Mouse (Mus musculus) layer of hippocampus, adult 9-10 months (tissue): ENCODE results near the gene Gm14139.
A peak's percentile ranks its signal among the peaks of the same experiment; 100 is the strongest.
"Not testable (repeated sequence)": the region's sequence is repeated elsewhere in the genome, so short reads cannot be mapped to it uniquely, and the experiment has no call there.

Experiments used
- DNase-seq: peaks from one replicate; pipeline ENCODE4 v3.0.0; 2022; ENCODE audit warnings: low spot score

Gm14139 gene

DNA sequence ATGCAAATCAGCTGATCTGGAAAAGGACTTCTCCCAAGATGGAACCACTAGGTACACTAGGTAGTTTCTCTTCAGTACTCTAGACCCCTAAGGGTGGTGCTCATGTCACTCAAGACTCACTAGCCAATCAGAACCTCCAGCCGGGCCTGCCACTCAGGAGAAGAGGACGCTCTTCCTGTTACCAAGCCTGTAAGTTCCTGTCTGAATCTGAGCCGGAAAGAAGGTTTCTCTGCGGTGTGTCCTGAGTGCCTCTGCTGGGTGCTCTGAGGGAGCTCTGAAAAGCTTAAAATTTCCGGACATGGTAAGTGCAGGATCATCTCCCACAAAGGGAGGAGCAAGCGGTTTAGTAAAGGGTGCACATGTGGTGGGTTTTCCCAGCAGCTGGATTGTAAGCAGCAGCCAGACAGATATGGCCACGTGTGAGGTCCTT lies at the start of gene Gm14139:
TSS of gene Gm14139 (plus strand) at position 186 of the 430 bp plus-strand sequence.
- DNase-seq: not testable (repeated sequence)

DNA sequence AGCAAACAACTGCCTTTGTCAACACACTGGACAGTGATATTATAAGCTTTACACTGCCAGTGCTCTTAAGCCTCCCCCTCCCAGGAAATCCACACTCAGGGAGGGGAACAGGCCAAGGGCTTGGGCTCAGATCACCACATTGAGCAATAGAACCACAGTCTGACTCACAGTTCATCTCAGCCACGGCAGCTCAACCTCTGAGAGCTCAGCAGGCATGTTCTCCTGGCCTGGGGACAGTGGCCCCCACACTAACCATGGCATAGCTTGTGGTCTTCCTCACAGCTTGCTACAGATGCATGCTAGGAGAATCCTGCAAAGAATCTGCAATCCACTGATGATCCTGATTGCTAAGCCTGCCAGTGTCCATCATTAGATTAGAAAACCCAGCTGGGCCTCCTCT lies 49.6 kb upstream of the Gm14139 start:
- DNase-seq: not testable (repeated sequence)

DNA sequence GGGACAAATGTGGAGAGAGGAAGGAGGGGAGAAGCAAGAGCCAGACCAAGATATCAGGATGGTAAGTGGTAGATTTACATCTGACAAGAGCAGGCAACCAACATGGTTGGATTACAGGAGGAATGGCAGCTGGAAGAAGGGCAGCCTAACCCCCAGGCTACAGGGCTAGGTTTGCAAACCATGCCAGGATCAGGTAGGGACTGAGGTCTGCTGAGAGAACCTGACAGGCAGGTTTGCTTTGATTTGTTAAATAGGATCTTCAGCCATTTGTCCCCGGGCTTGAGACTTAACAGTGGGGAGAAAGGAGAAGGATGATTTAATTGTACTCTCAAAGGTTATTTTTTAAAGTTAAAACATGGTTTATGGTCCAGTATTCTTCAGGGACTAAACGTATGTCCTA lies 48.8 kb upstream of the Gm14139 start:
- DNase-seq: no peak

DNA sequence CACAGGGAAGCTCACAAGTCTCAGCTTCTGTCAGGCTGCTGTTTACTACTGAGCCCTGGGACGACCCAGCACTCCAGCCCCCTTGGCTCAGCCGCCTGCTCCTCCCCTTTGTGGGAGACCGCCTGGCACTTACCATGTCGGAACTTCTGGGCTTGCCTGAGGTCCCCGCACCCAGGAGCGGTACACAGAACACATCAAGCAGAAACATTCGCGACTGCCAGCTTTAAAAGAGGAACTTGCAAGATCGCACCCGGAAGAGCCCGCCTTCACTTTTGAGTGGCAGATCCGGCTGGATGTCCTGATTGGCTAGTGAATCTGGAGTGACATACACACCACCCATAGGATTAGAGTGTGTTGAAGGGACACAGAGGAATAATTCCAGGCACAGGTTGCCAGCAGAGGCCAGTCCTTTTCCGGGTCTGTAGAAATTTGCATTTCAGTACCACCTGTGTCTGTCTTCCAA lies 45.1 kb upstream of the Gm14139 start, which contains the start of gene Zfp120:
TSS of gene Zfp120 (minus strand) at position 274 of the 463 bp plus-strand sequence.
- peak; percentile 90 for DNase-seq

DNA sequence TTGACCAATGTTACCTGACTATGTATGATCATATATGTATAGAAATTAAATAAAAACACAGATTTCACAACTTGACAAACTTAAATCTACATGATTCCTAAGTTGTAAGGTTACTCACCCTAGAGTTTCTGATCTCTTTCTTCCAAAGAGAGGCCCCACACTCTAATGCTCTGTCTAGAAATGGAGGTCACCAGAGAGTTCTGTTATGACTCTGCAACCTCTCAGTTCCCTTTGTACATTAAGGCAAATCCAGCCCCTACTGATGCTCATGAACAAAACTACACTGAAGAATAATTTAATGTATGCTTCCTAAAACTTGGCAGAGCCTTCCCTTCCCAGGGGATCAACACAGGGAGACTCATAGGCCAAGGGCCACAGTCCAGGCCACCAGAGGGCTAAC lies 14.9 kb upstream of the Gm14139 start:
- no peak for DNase-seq

DNA sequence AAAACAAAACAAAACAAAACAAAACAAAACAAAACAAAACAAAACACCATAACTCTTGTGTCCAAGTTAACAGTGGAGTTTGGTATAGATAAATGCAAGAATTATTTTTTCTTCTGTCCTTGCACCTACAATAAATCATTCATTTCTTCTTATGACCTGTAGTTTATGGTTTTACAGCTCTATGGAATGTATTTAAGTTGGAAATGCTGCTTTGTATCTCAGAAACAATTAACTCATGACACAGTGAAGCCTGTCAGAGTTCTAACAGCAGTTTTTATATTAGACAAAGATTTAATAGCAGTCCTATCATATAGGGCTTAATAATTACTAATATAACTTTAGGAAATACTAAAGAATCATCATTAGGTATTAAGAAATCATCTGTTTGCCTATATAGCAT lies 7.7 kb upstream of the Gm14139 start:
- no peak for DNase-seq

DNA sequence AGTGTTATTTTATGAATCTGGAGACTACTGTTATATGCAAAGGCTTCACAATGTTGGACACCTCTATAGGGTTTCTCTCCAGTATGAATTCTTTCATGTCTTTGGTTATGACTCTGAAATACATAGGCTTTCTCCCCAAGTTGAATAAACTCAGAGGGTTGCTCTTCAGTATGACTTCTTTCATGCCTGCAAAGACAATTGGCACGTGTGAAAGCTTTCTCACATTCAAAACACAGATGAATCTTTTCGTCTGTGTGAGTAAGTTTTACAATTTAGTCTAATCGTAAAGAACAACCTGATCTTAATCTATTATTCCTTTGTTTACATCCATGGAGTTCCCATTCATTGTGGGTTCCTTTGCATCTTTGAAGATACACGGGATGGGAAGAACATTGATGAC lies 2.0 kb upstream of the Gm14139 start, which contains the start of gene Gm10770:
TSS of gene Gm10770 (minus strand) at position 101 of the 400 bp plus-strand sequence.
- DNase-seq: not testable (repeated sequence)

DNA sequence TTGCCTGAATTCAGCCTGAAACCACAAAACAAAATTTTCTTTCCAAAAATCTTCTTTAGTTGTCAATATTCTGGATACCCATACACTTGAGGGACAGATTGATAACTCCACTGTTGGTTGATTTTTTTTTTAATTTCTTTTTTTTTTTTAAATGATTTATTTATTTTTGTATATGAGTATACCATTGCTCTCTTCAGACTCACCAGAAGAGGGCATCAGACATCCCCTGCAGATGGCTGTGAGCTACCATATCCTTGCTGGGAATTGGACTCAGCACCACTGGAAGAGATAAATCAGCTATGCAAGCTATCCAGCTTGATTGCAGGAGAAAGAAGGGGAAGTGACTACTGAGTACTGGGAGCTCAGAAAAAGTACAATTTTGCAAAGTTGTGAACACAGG lies 509 bp upstream of the Gm14139 start:
- not testable (repeated sequence) for DNase-seq

DNA sequence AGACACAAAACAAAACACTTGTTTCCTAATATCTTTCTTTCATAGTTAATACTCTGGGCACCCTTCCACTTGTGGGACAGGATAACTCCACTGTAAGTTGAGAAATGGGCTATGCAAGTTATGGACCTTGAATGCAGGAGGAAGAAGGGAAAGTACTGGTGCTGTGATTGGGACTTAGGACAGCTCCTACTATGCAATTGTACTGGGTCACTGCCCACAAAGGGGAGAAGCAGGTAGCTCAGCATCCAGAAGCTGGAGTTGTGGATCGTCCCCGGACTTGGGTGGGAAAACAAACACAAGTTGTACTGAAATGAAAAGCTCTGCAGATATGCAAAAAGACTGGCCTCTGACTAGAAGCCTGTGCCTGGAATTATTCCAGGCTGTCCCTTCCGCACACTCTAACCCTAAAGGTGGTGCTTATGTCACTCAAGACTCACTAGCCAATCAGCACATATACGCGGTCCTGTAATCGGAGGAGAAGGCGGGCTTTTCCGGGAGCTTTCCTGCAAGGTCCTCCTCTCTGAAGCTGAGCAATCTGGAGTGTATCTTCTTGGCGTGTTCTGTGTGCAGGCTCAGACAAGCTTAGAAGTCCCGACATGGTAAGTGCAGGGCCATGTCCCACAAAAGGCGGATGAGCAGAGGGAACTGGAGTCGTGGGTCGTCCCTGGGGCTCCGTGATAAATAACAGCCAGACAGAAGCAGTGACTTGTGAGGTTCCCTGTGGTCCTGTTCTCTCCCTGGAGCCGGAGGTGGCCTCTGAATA lies 36.2 kb downstream of the Gm14139 start, which contains the start of gene Zfp937:
TSS of gene Zfp937 (plus strand) at position 474 of the 763 bp plus-strand sequence.
- peak; percentile 79 for DNase-seq

DNA sequence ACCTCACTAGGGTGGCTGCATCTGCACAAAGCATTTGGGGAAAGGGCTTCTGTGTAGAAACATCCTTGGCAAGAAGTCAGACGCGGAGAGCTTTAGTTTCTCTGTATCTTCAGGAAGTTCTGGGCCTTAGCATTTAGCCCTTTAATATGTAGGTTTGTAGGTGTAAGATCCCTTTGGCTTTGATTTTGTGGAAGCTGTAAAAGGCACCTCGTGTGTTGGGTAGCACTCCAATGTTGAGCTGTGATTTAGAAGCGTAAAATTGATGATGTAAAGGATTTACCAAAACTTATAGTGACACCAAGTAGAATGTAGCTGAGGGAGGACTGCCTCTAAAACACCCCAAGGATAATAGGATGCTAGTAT lies 36.8 kb downstream of the Gm14139 start:
- DNase-seq: not testable (repeated sequence)

DNA sequence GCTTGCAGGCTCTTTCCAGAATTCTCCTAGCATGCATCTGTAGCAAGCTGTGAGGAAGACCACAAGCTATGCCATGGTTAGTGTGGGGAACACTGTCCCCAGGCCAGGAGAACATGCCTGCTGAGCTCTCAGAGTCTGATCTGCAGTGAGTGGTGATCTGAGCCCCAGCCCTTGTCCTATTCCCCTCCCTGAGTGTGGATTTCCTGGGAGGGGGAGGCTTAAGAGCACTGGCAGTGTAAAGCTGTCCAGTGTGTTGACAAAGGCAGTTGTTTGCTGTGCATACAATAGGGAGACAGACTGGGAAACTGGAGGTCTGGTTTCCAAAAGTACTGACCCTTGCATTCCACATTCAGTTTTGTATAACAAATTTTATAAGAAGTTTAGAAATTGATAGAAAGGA lies 41.7 kb downstream of the Gm14139 start:
- DNase-seq: not testable (repeated sequence)
